ENCODE assay signal across 13 mouse cellular contexts in the genomic region with DNA sequence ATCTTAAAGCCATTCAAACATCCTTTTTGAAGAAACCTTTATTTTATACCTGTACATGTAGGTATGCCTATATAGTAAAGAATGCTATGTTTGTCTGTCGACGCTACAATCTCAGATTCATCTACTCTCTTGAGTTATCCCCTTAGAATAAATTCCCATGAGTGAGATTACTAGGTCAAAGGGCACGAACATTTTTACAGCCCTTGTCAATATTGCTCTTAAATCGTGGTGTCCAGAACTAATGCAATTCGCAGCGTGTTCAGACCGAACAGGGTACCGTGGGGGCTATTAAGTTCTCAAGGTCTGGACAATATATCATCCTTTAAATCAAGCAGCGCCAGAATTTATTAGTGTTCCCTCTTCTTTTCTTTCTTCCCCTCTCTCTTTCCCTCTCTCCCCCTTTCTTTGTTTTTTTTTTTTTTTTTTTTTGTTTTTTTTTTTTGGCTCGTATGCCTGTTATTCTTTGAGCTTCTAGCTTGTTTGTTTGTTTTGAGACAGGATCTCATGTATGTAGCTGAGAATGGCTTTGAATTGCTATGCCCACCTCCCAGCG. TPM values are rescaled to one million over a fixed set of nuclear protein-coding genes. Genes with fewer than 3 reads are reported as not detected.
A peak's percentile ranks its signal among the peaks of the same experiment; 100 is the strongest.
DNase-seq lines count a peak whose midpoint lies in the region; ATAC-seq lines count a peak whose summit lies in the region.
"Had no signal": no experiment of that assay in that cellular context is flagged by ENCODE, and none has a peak within 500 bp of the region (broad histone marks: within the 10 kb centered on the region; RNA-seq: fewer than 3 reads in every experiment).

No protein-coding gene starts in this region.

- WGBS in heart, embryonic 12.5 days, result 67% methylated on average over 11 of the region's 11 CpGs
- WGBS in lung, embryonic 16.5 days, result 61% methylated on average over 11 of the region's 11 CpGs
- 59% methylated on average over 11 of the region's 11 CpGs for whole genome bisulfite sequencing in hindbrain, embryonic 16.5 days
- WGBS in neural tube, embryonic 13.5 days, result 31% methylated on average over 11 of the region's 11 CpGs

- H3K27me3 ChIP-seq in heart, embryonic 12.5 days (replicated peaks), result no peaks in the 10 kb centered on the region
- no peaks in the 10 kb centered on the region for H3K27me3 ChIP-seq in lung, embryonic 16.5 days (ENCODE audit: control insufficient read depth, insufficient read depth, low read depth, low read length)
- H3K27me3 ChIP-seq in hindbrain, embryonic 16.5 days (replicated peaks; ENCODE audit: control insufficient read depth, insufficient read depth, low read length), result no peaks in the 10 kb centered on the region
- no peaks in the 10 kb centered on the region for H3K27me3 ChIP-seq in neural tube, embryonic 13.5 days

- no peak overlapping the region for H3K9ac ChIP-seq in heart, embryonic 12.5 days
- no peak overlapping the region for H3K9ac ChIP-seq in lung, embryonic 16.5 days (ENCODE audit: low read length)
- no peak overlapping the region for H3K9ac ChIP-seq in hindbrain, embryonic 16.5 days (ENCODE audit: low read depth, low read length)
- no peak overlapping the region for H3K9ac ChIP-seq in neural tube, embryonic 13.5 days

- no peak for ATAC-seq in heart, embryonic 12.5 days (ENCODE audit: insufficient number of reproducible peaks, low FRiP score)
- no peak for ATAC-seq in lung, embryonic 16.5 days (ENCODE audit: low read depth)
- no peak for ATAC-seq in hindbrain, embryonic 16.5 days
- ATAC-seq in neural tube, embryonic 13.5 days (ENCODE audit: low read depth), result no peak
- ATAC-seq: lung, postnatal 0 days had no signal

- H3K4me1 ChIP-seq in heart, embryonic 12.5 days (replicated peaks), result peaks cover 14% of the 10 kb centered on the region; the same call in 1 of the 2 replicates
- 0 out of 2 replicates have a peak, but pooled peaks cover 3% of the 10 kb centered on the region for H3K4me1 ChIP-seq in lung, embryonic 16.5 days (replicated peaks; ENCODE audit: control insufficient read depth, insufficient read depth, low read length)
- no peaks in the 10 kb centered on the region for H3K4me1 ChIP-seq in hindbrain, embryonic 16.5 days (ENCODE audit: control insufficient read depth, insufficient read depth, low read depth, low read length)
- H3K4me1 ChIP-seq in neural tube, embryonic 13.5 days (replicated peaks), result no peaks in the 10 kb centered on the region

- H3K9me3 ChIP-seq in heart, embryonic 12.5 days (replicated peaks), result no peaks in the 10 kb centered on the region
- H3K9me3 ChIP-seq in lung, embryonic 16.5 days (ENCODE audit: control insufficient read depth, low read length), result no peaks in the 10 kb centered on the region
- H3K9me3 ChIP-seq in hindbrain, embryonic 16.5 days (ENCODE audit: control insufficient read depth, low read length), result no peaks in the 10 kb centered on the region
- no peaks in the 10 kb centered on the region for H3K9me3 ChIP-seq in neural tube, embryonic 13.5 days

- intact Hi-C loops in heart, postnatal 14 days (cut with DNase I), result no loop called here

- no peak for DNase-seq in heart, postnatal 14 days
- DNase-seq in lung, postnatal 10 days, result no peak
- no peak for DNase-seq in right cerebral cortex, postnatal 10 days (ENCODE audit: low spot score in 2 of 2)
- DNase-seq in cerebellum, postnatal 14 days, result no peak

- no peak overlapping the region for H3K4me3 ChIP-seq in heart, embryonic 12.5 days
- no peak overlapping the region for H3K4me3 ChIP-seq in lung, embryonic 16.5 days (ENCODE audit: low read length)
- peak overlapping the region; percentile 14; the same call in 1 of the 2 replicates for H3K4me3 ChIP-seq in hindbrain, embryonic 16.5 days (ENCODE audit: low read length)
- no peak overlapping the region for H3K4me3 ChIP-seq in neural tube, embryonic 13.5 days

- no peaks in the 10 kb centered on the region for H3K36me3 ChIP-seq in heart, embryonic 12.5 days
- H3K36me3 ChIP-seq in lung, embryonic 16.5 days (ENCODE audit: control insufficient read depth, insufficient read depth, low read length), result no peaks in the 10 kb centered on the region
- no peaks in the 10 kb centered on the region for H3K36me3 ChIP-seq in hindbrain, embryonic 16.5 days (ENCODE audit: control insufficient read depth, insufficient read depth, low read length)
- H3K36me3 ChIP-seq in neural tube, embryonic 13.5 days, result no peaks in the 10 kb centered on the region

- H3K27ac ChIP-seq in heart, embryonic 12.5 days (ENCODE audit: poor library complexity, severe bottlenecking), result no peak overlapping the region
- H3K27ac ChIP-seq in lung, embryonic 16.5 days (ENCODE audit: low read length), result no peak overlapping the region
- H3K27ac ChIP-seq in hindbrain, embryonic 16.5 days (ENCODE audit: low read depth, low read length), result no peak overlapping the region
- no peak overlapping the region for H3K27ac ChIP-seq in neural tube, embryonic 13.5 days (replicated peaks)

- peak overlapping the region; percentile 44; the same call in 1 of the 2 replicates for H3K4me2 ChIP-seq in heart, embryonic 12.5 days
- peak overlapping the region; percentile 18; the same call in 1 of the 2 replicates for H3K4me2 ChIP-seq in lung, embryonic 16.5 days (ENCODE audit: low read depth, low read length)
- H3K4me2 ChIP-seq in hindbrain, embryonic 16.5 days (ENCODE audit: low read length), result peak overlapping the region; percentile 45
- H3K4me2 ChIP-seq in neural tube, embryonic 13.5 days, result peak overlapping the region; percentile 33

RNA-seq across cellular contexts. Expression of gene Spats2, which starts 12.8 kb away (rescaled TPM):
- polyA plus RNA-seq in heart, embryonic 12.5 days (2016; fragmentation: Nextera tagmentation; extraction: Ambion mirVana), result 57.2 and 58.5 TPM in 2 replicates
- total RNA-seq in heart, postnatal 14 days (2021), result 10 to 100 TPM; 11.4 to 12.3 TPM
- 27.1 and 30.1 TPM in 2 replicates for polyA plus RNA-seq in lung, embryonic 16.5 days (2015; fragmentation: Nextera tagmentation; extraction: Ambion mirVana)
- polyA plus RNA-seq in hindbrain, embryonic 16.5 days (2015; fragmentation: Nextera tagmentation; extraction: Ambion mirVana), result 23.8 and 28.8 TPM in 2 replicates
- 44.4 and 48.9 TPM in 2 replicates for polyA plus RNA-seq in neural tube, embryonic 13.5 days (2015; fragmentation: Nextera tagmentation; extraction: Ambion mirVana)

RNA-seq across cellular contexts. Expression of gene Dnajc22, which starts 19.9 kb away (rescaled TPM):
- polyA plus RNA-seq in heart, embryonic 12.5 days (2016; fragmentation: Nextera tagmentation; extraction: Ambion mirVana), result 1.2 TPM in 2 replicates
- total RNA-seq in heart, postnatal 14 days (2021), result under 1 TPM; 0.27 to 0.45 TPM
- 1.6 and 2.4 TPM in 2 replicates for polyA plus RNA-seq in lung, embryonic 16.5 days (2015; fragmentation: Nextera tagmentation; extraction: Ambion mirVana)
- 0.92 and 1.1 TPM in 2 replicates for polyA plus RNA-seq in hindbrain, embryonic 16.5 days (2015; fragmentation: Nextera tagmentation; extraction: Ambion mirVana)
- 0.25 and 0.49 TPM in 2 replicates for polyA plus RNA-seq in neural tube, embryonic 13.5 days (2015; fragmentation: Nextera tagmentation; extraction: Ambion mirVana)
- total RNA-seq: granulocyte monocyte progenitor cell, adult 5-6 weeks had no signal

RNA-seq across cellular contexts. Expression of gene C1ql4, which starts 25.3 kb away (rescaled TPM):
- 0.34 and 0.46 TPM in 2 replicates for polyA plus RNA-seq in heart, embryonic 12.5 days (2016; fragmentation: Nextera tagmentation; extraction: Ambion mirVana)
- total RNA-seq in heart, postnatal 14 days (2021), result not detected
- polyA plus RNA-seq in lung, embryonic 16.5 days (2015; fragmentation: Nextera tagmentation; extraction: Ambion mirVana), result not detected in 2 replicates
- 4.0 and 5.7 TPM in 2 replicates for polyA plus RNA-seq in hindbrain, embryonic 16.5 days (2015; fragmentation: Nextera tagmentation; extraction: Ambion mirVana)
- polyA plus RNA-seq in neural tube, embryonic 13.5 days (2015; fragmentation: Nextera tagmentation; extraction: Ambion mirVana), result 2.7 and 3.5 TPM in 2 replicates
- total RNA-seq: granulocyte monocyte progenitor cell, adult 5-6 weeks; layer of hippocampus, adult 18-20 months had no signal
- polyA plus RNA-seq: lung, postnatal 0 days; spleen, adult 2 months; urinary bladder, adult 2 months had no signal

RNA-seq across cellular contexts. Expression of gene Troap, which starts 38.5 kb away (rescaled TPM):
- 27.2 and 28.0 TPM in 2 replicates for polyA plus RNA-seq in heart, embryonic 12.5 days (2016; fragmentation: Nextera tagmentation; extraction: Ambion mirVana)
- 1 to 10 TPM; 2.1 to 2.2 TPM for total RNA-seq in heart, postnatal 14 days (2021)
- polyA plus RNA-seq in lung, embryonic 16.5 days (2015; fragmentation: Nextera tagmentation; extraction: Ambion mirVana), result 39.5 and 41.1 TPM in 2 replicates
- 5.6 and 8.7 TPM in 2 replicates for polyA plus RNA-seq in hindbrain, embryonic 16.5 days (2015; fragmentation: Nextera tagmentation; extraction: Ambion mirVana)
- 6.3 and 6.9 TPM in 2 replicates for polyA plus RNA-seq in neural tube, embryonic 13.5 days (2015; fragmentation: Nextera tagmentation; extraction: Ambion mirVana)

RNA-seq across cellular contexts. Expression of gene Prph, which starts 57.9 kb away (rescaled TPM):
- polyA plus RNA-seq in heart, embryonic 12.5 days (2016; fragmentation: Nextera tagmentation; extraction: Ambion mirVana), result 0.22 and 0.50 TPM in 2 replicates
- total RNA-seq in heart, postnatal 14 days (2021), result under 1 TPM; 0.44 to 0.86 TPM
- 3.9 and 4.5 TPM in 2 replicates for polyA plus RNA-seq in lung, embryonic 16.5 days (2015; fragmentation: Nextera tagmentation; extraction: Ambion mirVana)
- polyA plus RNA-seq in hindbrain, embryonic 16.5 days (2015; fragmentation: Nextera tagmentation; extraction: Ambion mirVana), result 52.8 and 81.8 TPM in 2 replicates
- polyA plus RNA-seq in neural tube, embryonic 13.5 days (2015; fragmentation: Nextera tagmentation; extraction: Ambion mirVana), result 268 and 371 TPM in 2 replicates
- total RNA-seq: granulocyte monocyte progenitor cell, adult 5-6 weeks had no signal
